Mouse (Mus musculus): ENCODE data around the gene Zfp810. TPM values are rescaled to one million over a fixed set of nuclear protein-coding genes. Genes with fewer than 3 reads are reported as not detected.

Gene Zfp810
- polyA plus RNA-seq, 1 experiment from 2014 or later = 36.8 TPM

DNA sequence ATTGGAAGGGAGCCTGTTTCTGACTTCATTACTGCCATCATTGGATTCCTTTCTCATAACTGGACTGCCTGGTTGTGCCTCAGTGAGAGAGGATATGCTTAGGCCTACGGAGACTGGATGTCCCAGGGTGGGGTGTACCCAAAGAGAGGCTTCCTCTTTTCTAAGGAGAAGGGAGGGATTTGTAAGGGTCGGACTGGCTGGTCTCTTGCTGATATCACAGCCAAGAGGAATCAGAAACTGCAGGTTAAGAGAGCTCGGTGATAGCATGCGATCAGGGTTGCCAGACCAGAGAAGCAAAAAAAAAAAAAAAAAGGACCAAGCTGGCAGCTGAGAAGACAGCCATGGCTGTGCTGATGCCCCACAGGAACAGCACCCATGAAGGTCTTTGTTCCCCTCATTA lies 50.9 kb downstream of the Zfp810 start:
- Histone ChIP-seq H3K27me3 (no peaks in the 10 kb centered on the region), H3K9ac (no peak overlapping the region), H3K4me1 (no peaks in the 10 kb centered on the region), H3K4me3 (replicated peaks) (no peak overlapping the region), H3K9me3 (peaks cover 21% of the 10 kb centered on the region), H3K36me3 (replicated peaks) (peaks cover 50% of the 10 kb centered on the region), H3K4me2 (no peak overlapping the region), H3K27ac (no peak overlapping the region)
- no peak for ATAC-seq (ENCODE audit: low FRiP score)
- 97% methylated on average over 4 of the region's 4 CpGs for WGBS

DNA sequence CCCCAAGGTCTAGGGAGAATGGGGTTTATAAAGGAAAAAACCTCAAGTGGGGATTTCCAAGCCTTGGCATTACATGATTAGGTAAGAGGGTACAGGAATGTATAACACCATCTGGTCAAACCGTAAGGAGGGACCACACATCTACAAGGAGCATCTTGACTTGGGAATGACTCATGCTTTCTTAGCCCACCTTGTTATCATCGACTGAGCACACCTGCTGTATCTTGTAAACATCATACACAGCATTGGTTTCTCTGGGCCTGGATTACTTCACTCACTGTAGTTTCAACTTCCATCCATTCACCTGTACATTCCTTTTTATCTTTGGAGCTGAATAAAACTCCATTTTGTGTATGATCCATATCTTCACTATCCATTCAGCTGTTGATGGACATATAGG lies 63.2 kb downstream of the Zfp810 start:
- peaks cover 7% of the 10 kb centered on the region for H3K9me3 ChIP-seq
- no peak overlapping the region for H3K9ac ChIP-seq
- no peaks in the 10 kb centered on the region for H3K4me1 ChIP-seq
- peaks cover 85% of the 10 kb centered on the region for H3K36me3 ChIP-seq (replicated peaks)
- no peak for ATAC-seq (ENCODE audit: low FRiP score)
- H3K27me3 ChIP-seq = no peaks in the 10 kb centered on the region
- no peak overlapping the region for H3K4me3 ChIP-seq (replicated peaks)
- WGBS = 93% methylated on average over 2 of the region's 2 CpGs
- no peak overlapping the region for H3K27ac ChIP-seq
- H3K4me2 ChIP-seq = no peak overlapping the region

DNA sequence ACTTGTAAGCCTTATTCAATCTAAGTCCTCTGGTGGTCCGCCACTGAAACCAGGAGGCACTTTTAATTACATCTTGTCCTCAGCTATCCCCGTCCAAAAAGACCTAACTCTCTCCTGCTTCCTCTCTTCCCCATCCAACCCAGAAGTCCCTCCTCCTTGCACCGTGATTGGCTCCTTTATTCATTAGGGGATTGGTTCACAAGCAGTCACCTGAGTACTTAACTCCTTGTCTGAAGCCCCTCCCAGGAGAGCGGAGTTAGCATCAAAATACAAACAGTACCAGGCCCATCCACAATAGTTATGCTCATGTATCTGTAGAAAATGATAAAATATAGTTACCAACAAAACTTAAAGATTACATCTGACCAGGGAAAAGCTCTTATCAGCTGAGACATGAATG lies 67.4 kb downstream of the Zfp810 start:
- Histone ChIP-seq H3K4me1 (no peaks in the 10 kb centered on the region), H3K9ac (no peak overlapping the region), H3K4me3 (replicated peaks) (no peak overlapping the region), H3K36me3 (replicated peaks) (peaks cover 78% of the 10 kb centered on the region), H3K4me2 (no peak overlapping the region), H3K9me3 (no peaks in the 10 kb centered on the region; the same call in 1 of the 2 replicates), H3K27me3 (no peaks in the 10 kb centered on the region), H3K27ac (no peak overlapping the region)
- no peak for ATAC-seq (ENCODE audit: low FRiP score)
- WGBS = 94% methylated on average over 4 of the region's 4 CpGs

GRCm38 (mm10) chr9:22230556-22230955 lies 76.9 kb downstream of the Zfp810 start:
- Histone ChIP-seq H3K4me1 (peaks cover 5% of the 10 kb centered on the region; the same call in 1 of the 2 replicates), H3K27me3 (no peaks in the 10 kb centered on the region), H3K36me3 (replicated peaks) (peaks cover 7% of the 10 kb centered on the region; the same call in 1 of the 2 replicates), H3K9ac (no peak overlapping the region), H3K27ac (no peak overlapping the region), H3K9me3 (no peaks in the 10 kb centered on the region), H3K4me2 (no peak overlapping the region), H3K4me3 (replicated peaks) (no peak overlapping the region)
- no peak for ATAC-seq (ENCODE audit: low FRiP score)

DNA sequence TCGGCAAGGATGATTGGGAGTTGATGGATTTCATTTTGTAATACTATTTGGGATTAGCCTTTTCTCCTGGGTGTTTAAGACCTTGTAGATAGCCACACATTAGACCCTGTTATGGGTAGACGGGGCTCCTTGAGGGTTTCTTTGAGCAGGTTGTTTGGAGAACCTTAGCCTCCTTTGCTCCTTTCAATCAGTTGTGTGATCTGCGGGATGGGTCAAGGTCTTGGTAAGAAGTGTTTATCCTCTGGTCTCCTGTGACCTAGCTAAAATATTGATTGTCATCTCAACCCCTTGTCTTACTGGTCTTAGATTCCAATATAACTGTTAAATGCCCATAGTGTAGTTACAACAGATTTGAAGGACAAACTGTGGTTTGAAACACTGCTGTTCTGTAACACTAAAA lies 77.4 kb downstream of the Zfp810 start:
- H3K9me3 ChIP-seq = no peaks in the 10 kb centered on the region
- no peaks in the 10 kb centered on the region for H3K27me3 ChIP-seq
- H3K36me3 ChIP-seq (replicated peaks) = peaks cover 3% of the 10 kb centered on the region; the same call in 1 of the 2 replicates
- no peak overlapping the region for H3K27ac ChIP-seq
- H3K4me2 ChIP-seq = no peak overlapping the region
- no peak for ATAC-seq (ENCODE audit: low FRiP score)
- WGBS = 96% methylated on average over 3 of the region's 3 CpGs
- H3K4me3 ChIP-seq (replicated peaks) = no peak overlapping the region
- peaks cover 5% of the 10 kb centered on the region; the same call in 1 of the 2 replicates for H3K4me1 ChIP-seq
- no peak overlapping the region for H3K9ac ChIP-seq

DNA sequence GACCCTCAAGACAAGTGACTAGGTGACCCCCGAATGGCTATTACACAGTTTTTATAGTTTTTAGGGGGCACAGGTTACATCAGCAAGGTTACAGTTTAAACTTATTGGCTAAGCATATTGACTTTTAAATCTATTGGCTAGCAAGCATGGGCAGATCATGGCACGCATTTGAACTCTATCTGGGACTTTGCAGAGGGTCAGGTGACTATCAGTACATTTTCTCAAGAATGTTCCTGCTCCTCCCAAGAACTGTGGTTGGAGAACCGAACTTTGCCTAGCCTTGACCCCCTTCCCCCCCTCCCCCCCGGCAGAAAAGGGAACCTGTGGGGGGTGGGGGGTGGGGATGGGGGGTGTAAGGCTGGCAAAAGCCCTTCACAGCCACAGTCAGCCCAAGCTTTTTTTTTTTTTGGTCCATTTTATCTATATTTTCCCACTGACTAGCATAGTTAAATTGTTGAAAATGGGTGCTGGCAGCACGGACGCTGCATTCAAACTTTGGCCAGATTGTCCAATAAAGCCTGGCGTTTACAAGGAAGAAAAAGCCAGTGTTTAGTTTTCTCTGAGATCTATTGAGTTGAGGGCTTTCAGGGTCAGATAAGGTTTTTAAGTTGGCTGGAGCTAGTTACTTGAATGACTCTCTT lies 77.9 kb downstream of the Zfp810 start:
- peaks cover 5% of the 10 kb centered on the region; the same call in 1 of the 2 replicates for H3K4me1 ChIP-seq
- ATAC-seq (ENCODE audit: low FRiP score) = no peak
- 92% methylated on average over 6 of the region's 7 CpGs for WGBS
- H3K9me3 ChIP-seq = no peaks in the 10 kb centered on the region
- H3K4me2 ChIP-seq = no peak overlapping the region
- no peaks in the 10 kb centered on the region for H3K27me3 ChIP-seq
- H3K27ac ChIP-seq = no peak overlapping the region
- H3K9ac ChIP-seq = no peak overlapping the region
- no peak overlapping the region for H3K4me3 ChIP-seq (replicated peaks)
- no peaks in the 10 kb centered on the region for H3K36me3 ChIP-seq (replicated peaks)

DNA sequence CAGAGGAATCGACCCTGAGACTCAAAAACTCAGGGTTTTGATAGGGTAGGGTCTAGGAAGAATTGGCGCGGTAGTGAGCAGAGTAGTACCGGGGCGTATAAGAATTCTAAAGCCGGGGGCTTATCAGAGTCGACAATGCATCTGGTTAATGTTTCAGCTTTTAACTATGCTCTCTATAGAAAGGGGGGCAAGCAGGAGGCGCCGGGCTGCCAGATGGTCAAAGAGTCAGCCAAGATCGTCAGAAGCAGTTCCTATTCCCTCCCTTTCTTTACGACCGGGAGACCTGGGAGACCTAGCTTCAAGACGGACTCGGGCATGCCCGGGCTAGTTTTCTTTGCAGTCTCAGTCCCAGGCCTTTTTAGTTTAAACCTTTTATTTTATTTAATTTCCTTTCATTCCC lies 80.6 kb downstream of the Zfp810 start:
- Histone ChIP-seq H3K9me3 (no peaks in the 10 kb centered on the region), H3K36me3 (replicated peaks) (no peaks in the 10 kb centered on the region), H3K4me1 (peaks cover 5% of the 10 kb centered on the region; the same call in 1 of the 2 replicates), H3K27me3 (no peaks in the 10 kb centered on the region), H3K9ac (no peak overlapping the region), H3K4me2 (no peak overlapping the region), H3K27ac (no peak overlapping the region), H3K4me3 (replicated peaks) (no peak overlapping the region)
- WGBS = 96% methylated on average over 15 of the region's 15 CpGs
- ATAC-seq (ENCODE audit: low FRiP score) = no peak

Other genes starting within 250 kb of the Zfp810 start
- not detected in 2 replicates for gene Gm49318, start 236.4 kb downstream of the Zfp810 start, polyA plus RNA-seq (2016; fragmentation: Nextera tagmentation; extraction: Ambion mirVana)
- gene Zfp653, start 236.3 kb downstream of the Zfp810 start, polyA plus RNA-seq (2016; fragmentation: Nextera tagmentation; extraction: Ambion mirVana) = 15.8 and 16.4 TPM in 2 replicates
- gene Ecsit, start 222.2 kb downstream of the Zfp810 start, polyA plus RNA-seq (2016; fragmentation: Nextera tagmentation; extraction: Ambion mirVana) = 35.0 and 39.0 TPM in 2 replicates
- gene Cnn1, start 208.4 kb downstream of the Zfp810 start, polyA plus RNA-seq (2016; fragmentation: Nextera tagmentation; extraction: Ambion mirVana) = 2.3 and 3.9 TPM in 2 replicates
- 178 and 186 TPM in 2 replicates for gene Elof1, start 190.5 kb downstream of the Zfp810 start, polyA plus RNA-seq (2016; fragmentation: Nextera tagmentation; extraction: Ambion mirVana)
- 3.6 and 6.6 TPM in 2 replicates for gene Acp5, start 171.9 kb downstream of the Zfp810 start, polyA plus RNA-seq (2016; fragmentation: Nextera tagmentation; extraction: Ambion mirVana)
- gene Pigyl, start 150.8 kb downstream of the Zfp810 start, polyA plus RNA-seq (2016; fragmentation: Nextera tagmentation; extraction: Ambion mirVana) = 63.2 and 65.8 TPM in 2 replicates
- gene Zfp872, start 119.6 kb downstream of the Zfp810 start, polyA plus RNA-seq (2016; fragmentation: Nextera tagmentation; extraction: Ambion mirVana) = 0.10 and 0.31 TPM in 2 replicates
- gene Zfp809, start 81.9 kb downstream of the Zfp810 start, polyA plus RNA-seq (2016; fragmentation: Nextera tagmentation; extraction: Ambion mirVana) = 10.1 and 11.3 TPM in 2 replicates
- 7.7 and 8.3 TPM in 2 replicates for gene Zfp599, start 47.8 kb downstream of the Zfp810 start, polyA plus RNA-seq (2016; fragmentation: Nextera tagmentation; extraction: Ambion mirVana)
- 36.8 and 41.1 TPM in 2 replicates for gene Anln, start 81.5 kb upstream of the Zfp810 start, polyA plus RNA-seq (2016; fragmentation: Nextera tagmentation; extraction: Ambion mirVana)
- 10.2 and 12.1 TPM in 2 replicates for gene 9530077C05Rik, start 103.9 kb upstream of the Zfp810 start, polyA plus RNA-seq (2016; fragmentation: Nextera tagmentation; extraction: Ambion mirVana)
- not detected in 2 replicates for gene Gm17545, start 146.6 kb upstream of the Zfp810 start, polyA plus RNA-seq (2016; fragmentation: Nextera tagmentation; extraction: Ambion mirVana)
- gene Rp9, start 162.1 kb upstream of the Zfp810 start, polyA plus RNA-seq (2016; fragmentation: Nextera tagmentation; extraction: Ambion mirVana) = 58.2 and 63.2 TPM in 2 replicates
- gene Bbs9, start 168.1 kb upstream of the Zfp810 start, polyA plus RNA-seq (2016; fragmentation: Nextera tagmentation; extraction: Ambion mirVana) = 20.0 and 20.4 TPM in 2 replicates